Comparison of ENCODE assay signal across 8 mouse cellular contexts in the genomic region with DNA sequence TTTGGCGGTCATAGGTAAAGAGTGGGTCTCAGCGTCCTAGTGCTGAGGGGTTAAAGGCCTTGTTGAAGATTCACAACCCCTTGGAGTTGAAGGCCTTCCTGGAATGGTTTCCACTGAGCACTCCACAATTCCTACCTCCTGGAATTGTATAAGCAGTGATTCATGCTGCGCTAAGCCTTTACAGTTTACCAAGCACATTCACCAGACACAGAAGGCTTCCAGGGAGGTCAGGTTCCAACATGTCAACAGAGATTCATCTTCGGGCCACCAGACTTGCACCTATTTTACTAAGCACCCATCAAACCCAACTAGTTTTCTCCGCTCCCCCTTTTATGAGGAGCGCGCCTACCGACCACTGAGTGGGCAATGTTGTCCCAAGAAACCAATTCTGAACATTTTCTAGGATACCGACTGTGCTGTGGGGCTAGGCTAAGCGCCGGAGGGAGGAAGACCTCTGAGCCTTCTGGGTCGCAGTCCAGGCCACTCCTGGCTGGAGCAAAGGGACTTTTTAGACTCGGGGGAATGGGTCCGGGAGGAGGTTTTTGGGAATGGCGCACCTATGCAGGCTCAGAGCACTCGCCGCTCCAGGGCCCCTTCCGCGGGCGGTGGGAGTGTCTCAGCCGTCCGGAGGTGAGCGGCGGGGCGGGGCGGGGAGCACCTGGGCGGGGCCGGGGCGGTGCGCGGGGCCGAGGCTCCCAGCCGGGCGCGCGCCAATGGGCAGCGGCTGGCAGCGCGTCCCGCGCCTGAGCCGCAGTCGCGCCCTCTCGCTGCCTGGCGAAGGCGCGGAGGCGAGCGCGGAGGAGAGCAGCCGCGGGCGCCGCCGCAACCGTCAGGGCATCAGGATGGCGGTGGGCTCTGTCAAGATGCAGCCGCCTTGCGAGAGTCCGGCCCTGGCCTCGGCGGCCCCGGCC. TPM values are rescaled to one million over a fixed set of nuclear protein-coding genes. Genes with fewer than 3 reads are reported as not detected.
DNase-seq lines count a peak whose midpoint lies in the region; ATAC-seq and TF ChIP-seq lines count a peak whose summit lies in the region.

No protein-coding gene starts in this region.

- TF ChIP-seq CTCF in bone marrow, adult 2 months (IDR thresholded peaks at IDR 0.05; ENCODE audit: control insufficient read depth, insufficient read depth, low read length), result no peak
- TF ChIP-seq CTCF in hindbrain, postnatal 0 days (IDR thresholded peaks at IDR 0.05; ENCODE audit: low read depth), result no peak

- H3K9me3 ChIP-seq in erythroblast, embryonic 14.5 days (ENCODE audit: control insufficient read depth, low read length), result no peaks in the 10 kb centered on the region
- no peaks in the 10 kb centered on the region for H3K9me3 ChIP-seq in forebrain, embryonic 15.5 days
- no peaks in the 10 kb centered on the region for H3K9me3 ChIP-seq in hindbrain, postnatal 0 days (ENCODE audit: low read length)
- H3K9me3 ChIP-seq in limb, embryonic 14.5 days (ENCODE audit: control insufficient read depth, low read length), result no peaks in the 10 kb centered on the region
- H3K9me3 ChIP-seq in midbrain, embryonic 14.5 days (ENCODE audit: control insufficient read depth, low read length), result no peaks in the 10 kb centered on the region

- TF ChIP-seq POLR2A in bone marrow, adult 2 months (IDR thresholded peaks at IDR 0.05; ENCODE audit: borderline replicate concordance, control insufficient read depth, low read depth, low read length), result no peak
- TF ChIP-seq POLR2A in limb, embryonic 14.5 days (IDR thresholded peaks at IDR 0.05; ENCODE audit: borderline replicate concordance, extremely low read depth, insufficient read depth, insufficient read length), result 0 out of 2 replicates have a peak, but pooled peaks have one; percentile 18

- H3K27ac ChIP-seq in bone marrow, adult 2 months (ENCODE audit: control insufficient read depth, insufficient read depth, low read depth, low read length, poor library complexity), result no peak overlapping the region; the same call in 1 of the 2 replicates
- peak overlapping the region; percentile 37; the same call in 1 of the 2 replicates for H3K27ac ChIP-seq in forebrain, embryonic 15.5 days (replicated peaks)
- H3K27ac ChIP-seq in hindbrain, postnatal 0 days, result peak overlapping the region; percentile 67
- no peak overlapping the region for H3K27ac ChIP-seq in limb, embryonic 14.5 days (replicated peaks; ENCODE audit: low read depth, low read length)
- H3K27ac ChIP-seq in midbrain, embryonic 14.5 days (replicated peaks; ENCODE audit: low read depth, low read length), result peak overlapping the region; percentile 41; the same call in 1 of the 2 replicates

- peak overlapping the region; percentile 37 for H3K4me3 ChIP-seq in erythroblast, embryonic 14.5 days (replicated peaks)
- H3K4me3 ChIP-seq in bone marrow, adult 2 months (replicated peaks; ENCODE audit: control insufficient read depth, low read depth, low read length), result peak overlapping the region; percentile 56
- H3K4me3 ChIP-seq in forebrain, embryonic 15.5 days, result peak overlapping the region; percentile 75
- peak overlapping the region; percentile 67 for H3K4me3 ChIP-seq in hindbrain, postnatal 0 days (ENCODE audit: low read length)
- H3K4me3 ChIP-seq in limb, embryonic 14.5 days (replicated peaks; ENCODE audit: low read length), result peak overlapping the region; percentile 63
- peak overlapping the region; percentile 64 for H3K4me3 ChIP-seq in midbrain, embryonic 14.5 days (replicated peaks; ENCODE audit: low read depth, low read length)

- peaks cover 47% of the 10 kb centered on the region for H3K27me3 ChIP-seq in erythroblast, embryonic 14.5 days (ENCODE audit: control insufficient read depth)
- peaks cover 31% of the 10 kb centered on the region for H3K27me3 ChIP-seq in forebrain, embryonic 15.5 days
- H3K27me3 ChIP-seq in hindbrain, postnatal 0 days (ENCODE audit: insufficient read depth, low read length), result no peaks in the 10 kb centered on the region
- peaks cover 29% of the 10 kb centered on the region for H3K27me3 ChIP-seq in limb, embryonic 14.5 days (ENCODE audit: control insufficient read depth, insufficient read depth, low read length)
- H3K27me3 ChIP-seq in midbrain, embryonic 14.5 days (ENCODE audit: control insufficient read depth, insufficient read depth, low read length), result peaks cover 28% of the 10 kb centered on the region; the same call in 1 of the 2 replicates

- no peaks in the 10 kb centered on the region for H3K36me3 ChIP-seq in erythroblast, embryonic 14.5 days (ENCODE audit: control insufficient read depth)
- H3K36me3 ChIP-seq in forebrain, embryonic 15.5 days, result no peaks in the 10 kb centered on the region
- H3K36me3 ChIP-seq in hindbrain, postnatal 0 days (ENCODE audit: insufficient read depth, low read length), result no peaks in the 10 kb centered on the region
- no peaks in the 10 kb centered on the region for H3K36me3 ChIP-seq in limb, embryonic 14.5 days (ENCODE audit: control insufficient read depth, insufficient read depth, low read length)
- no peaks in the 10 kb centered on the region for H3K36me3 ChIP-seq in midbrain, embryonic 14.5 days (ENCODE audit: control insufficient read depth, insufficient read depth, low read length)

- no peak for ATAC-seq in erythroblast, adult 5-6 weeks (replicated peaks; ENCODE audit: low FRiP score, poor library complexity, severe bottlenecking)
- ATAC-seq in forebrain, embryonic 15.5 days (replicated peaks), result peak; percentile 82
- ATAC-seq in hindbrain, postnatal 0 days, result peak; percentile 83
- ATAC-seq in limb, embryonic 14.5 days (ENCODE audit: low FRiP score, low read depth), result peak; percentile 81
- ATAC-seq in midbrain, embryonic 14.5 days (ENCODE audit: low FRiP score, low TSS enrichment), result peak; percentile 71

- peaks cover 4% of the 10 kb centered on the region for H3K4me1 ChIP-seq in erythroblast, embryonic 14.5 days (ENCODE audit: control insufficient read depth)
- no peaks in the 10 kb centered on the region for H3K4me1 ChIP-seq in bone marrow, adult 2 months (ENCODE audit: control insufficient read depth, insufficient read depth, low read length)
- peaks cover 14% of the 10 kb centered on the region for H3K4me1 ChIP-seq in forebrain, embryonic 15.5 days
- H3K4me1 ChIP-seq in hindbrain, postnatal 0 days (ENCODE audit: insufficient read depth, low read length), result peaks cover 6% of the 10 kb centered on the region; the same call in 1 of the 2 replicates
- 0 out of 2 replicates have a peak, but pooled peaks cover 9% of the 10 kb centered on the region for H3K4me1 ChIP-seq in limb, embryonic 14.5 days (ENCODE audit: control insufficient read depth, insufficient read depth, low read length)
- H3K4me1 ChIP-seq in midbrain, embryonic 14.5 days (ENCODE audit: control insufficient read depth, insufficient read depth, low read length), result peaks cover 12% of the 10 kb centered on the region; the same call in 1 of the 2 replicates

- 9% methylated on average over 64 of the region's 64 CpGs for WGBS in bone marrow, adult 2 months
- 3% methylated on average over 50 of the region's 64 CpGs for WGBS in forebrain, embryonic 15.5 days
- 6% methylated on average over 39 of the region's 64 CpGs for WGBS in hindbrain, postnatal 0 days
- 5% methylated on average over 34 of the region's 64 CpGs for WGBS in limb, embryonic 14.5 days
- 2% methylated on average over 52 of the region's 64 CpGs for WGBS in midbrain, embryonic 14.5 days

- DNase-seq in hindbrain, postnatal 0 days (ENCODE audit: low spot score), result peak; percentile 66
- peak; percentile 33 for DNase-seq in limb, embryonic 14.5 days (ENCODE audit: low spot score)
- DNase-seq in midbrain, embryonic 14.5 days, result peak; percentile 83
- DNase-seq in testis, postnatal 10 days (ENCODE audit: low spot score), result peak; percentile 45

- H3K9ac ChIP-seq in forebrain, embryonic 15.5 days (replicated peaks), result peak overlapping the region; percentile 66
- peak overlapping the region; percentile 65 for H3K9ac ChIP-seq in hindbrain, postnatal 0 days (replicated peaks; ENCODE audit: low read length)
- peak overlapping the region; percentile 58 for H3K9ac ChIP-seq in limb, embryonic 14.5 days (ENCODE audit: low read depth, low read length, severe bottlenecking)
- peak overlapping the region; percentile 69 for H3K9ac ChIP-seq in midbrain, embryonic 14.5 days (replicated peaks; ENCODE audit: low read length)

- peak overlapping the region; percentile 94 for H3K4me2 ChIP-seq in forebrain, embryonic 15.5 days (replicated peaks)
- peak overlapping the region; percentile 87 for H3K4me2 ChIP-seq in hindbrain, postnatal 0 days (ENCODE audit: low read depth, low read length)
- peak overlapping the region; percentile 98 for H3K4me2 ChIP-seq in limb, embryonic 14.5 days (replicated peaks; ENCODE audit: low read depth, low read length, severe bottlenecking)
- peak overlapping the region; percentile 95 for H3K4me2 ChIP-seq in midbrain, embryonic 14.5 days (ENCODE audit: low read length)

RNA-seq across cellular contexts. Expression of a gene that starts 17.2 kb away (rescaled TPM):
- 0.01 and 0.04 TPM in 2 replicates for polyA plus RNA-seq in erythroblast, embryonic 14.5 days (2012)
- total RNA-seq in erythroblast, adult 5-6 weeks (2015; ENCODE audit: low replicate concordance), result 0.19 and 2.9 TPM in 2 replicates
- 0.56 and 0.94 TPM in 2 replicates for total RNA-seq in erythroblast, adult 5-6 weeks (2017; ENCODE audit: low replicate concordance)
- 1.2 and 3.2 TPM in 2 replicates for polyA plus RNA-seq in bone marrow, adult 2 months (2011; ENCODE audit: insufficient read depth, insufficient read length, low replicate concordance, missing spikeins)
- polyA plus RNA-seq in forebrain, embryonic 15.5 days (2015; fragmentation: Nextera tagmentation; extraction: Ambion mirVana), result 30.5 and 31.0 TPM in 2 replicates
- total RNA-seq in hindbrain, postnatal 0 days (2014; rRNA removed), result 32.3 and 38.4 TPM in 2 replicates
- polyA plus RNA-seq in hindbrain, postnatal 0 days (2015; fragmentation: Nextera tagmentation; extraction: Ambion mirVana), result 25.3 and 25.5 TPM in 2 replicates
- polyA plus RNA-seq in limb, embryonic 14.5 days (2012; rRNA removed), result 5.4 and 5.6 TPM in 2 replicates
- polyA plus RNA-seq in limb, embryonic 14.5 days (2014; fragmentation: Nextera tagmentation; extraction: Ambion mirVana), result 8.6 and 9.9 TPM in 2 replicates
- polyA plus RNA-seq in midbrain, embryonic 14.5 days (2014; fragmentation: Nextera tagmentation; extraction: Ambion mirVana), result 42.1 and 50.8 TPM in 2 replicates

Comparison
In these comparisons a context has a peak if more than half of its experiments do, and no peak if none do; other contexts are left out.
1. H3K27ac ChIP-seq: peak in forebrain, embryonic 15.5 days (single experiment), hindbrain, postnatal 0 days (single experiment) and midbrain, embryonic 14.5 days (single experiment); none in bone marrow, adult 2 months (single experiment) and limb, embryonic 14.5 days (single experiment).
2. DNase-seq: peak in every context shown above with its lines; median percentile 83 in midbrain, embryonic 14.5 days; 66 in hindbrain, postnatal 0 days; 45 in testis, postnatal 10 days; 33 in limb, embryonic 14.5 days.
3. Peak in every context shown above with its lines, with median percentiles within 50 percentile points of each other: H3K4me3 ChIP-seq, H3K4me2 ChIP-seq and H3K9ac ChIP-seq.